Mouse (Mus musculus): ENCODE results near the gene Stx5a. TPM values are rescaled to one million over a fixed set of nuclear protein-coding genes. Genes with fewer than 3 reads are reported as not detected.
"Not testable (repeated sequence)": the region's sequence is repeated elsewhere in the genome, so short reads cannot be mapped to it uniquely, and the experiment has no call there.

The Stx5a gene
- polyA plus RNA-seq, 1 experiment from 2014 or later: 108 TPM

GRCm38 (mm10) chr19:8721378-8721777 lies 19.8 kb upstream of the Stx5a start:
- H3K27ac ChIP-seq (replicated peaks): no peak overlapping the region
- DNase-seq (ENCODE audit: low spot score): no peak
- H3K9me3 ChIP-seq: no peaks in the 10 kb centered on the region
- peaks cover 25% of the 10 kb centered on the region for H3K36me3 ChIP-seq (replicated peaks)
- H3K4me1 ChIP-seq: peaks cover 25% of the 10 kb centered on the region
- H3K4me3 ChIP-seq: peak overlapping the region; percentile 83; the same call in 1 of the 2 replicates
- no peaks in the 10 kb centered on the region for H3K27me3 ChIP-seq (replicated peaks; ENCODE audit: low read depth, poor library complexity, severe bottlenecking)
- WGBS: 83% methylated on average over 1 of the region's 1 CpGs

- Histone ChIP-seq H3K36me3 (replicated peaks) (peaks cover 32% of the 10 kb centered on the region), H3K4me3 (peak overlapping the region; percentile 83), H3K27me3 (replicated peaks; ENCODE audit: low read depth, poor library complexity, severe bottlenecking) (no peaks in the 10 kb centered on the region), H3K4me1 (peaks cover 25% of the 10 kb centered on the region), H3K9me3 (no peaks in the 10 kb centered on the region), H3K27ac (replicated peaks) (peak overlapping the region; percentile 96; the same call in 1 of the 2 replicates)
- 70% methylated on average over 4 of the region's 4 CpGs for WGBS
- DNase-seq (ENCODE audit: low spot score): no peak
Measured at GRCm38 (mm10) chr19:8722021-8722420, 19.2 kb upstream of the Stx5a start.

- no peak for DNase-seq (ENCODE audit: low spot score)
- H3K4me3 ChIP-seq: peak overlapping the region; percentile 83
- peaks cover 32% of the 10 kb centered on the region for H3K36me3 ChIP-seq (replicated peaks)
- peak overlapping the region; percentile 96 for H3K27ac ChIP-seq (replicated peaks)
- H3K27me3 ChIP-seq (replicated peaks; ENCODE audit: low read depth, poor library complexity, severe bottlenecking): no peaks in the 10 kb centered on the region
- H3K9me3 ChIP-seq: no peaks in the 10 kb centered on the region
- WGBS: 3% methylated on average over 5 of the region's 5 CpGs
- H3K4me1 ChIP-seq: peaks cover 25% of the 10 kb centered on the region
Measured at GRCm38 (mm10) chr19:8722559-8722906, 18.7 kb upstream of the Stx5a start.

- H3K9me3 ChIP-seq: no peaks in the 10 kb centered on the region
- no peaks in the 10 kb centered on the region for H3K27me3 ChIP-seq (replicated peaks; ENCODE audit: low read depth, poor library complexity, severe bottlenecking)
- H3K27ac ChIP-seq (replicated peaks): peak within 1 kb of the TSS; percentile 96
- under 1% methylated on average over 50 of the region's 50 CpGs for WGBS
- peaks cover 25% of the 10 kb centered on the region for H3K4me1 ChIP-seq
- H3K4me3 ChIP-seq: peak within 1 kb of the TSS; percentile 83
- peaks cover 32% of the 10 kb centered on the region for H3K36me3 ChIP-seq (replicated peaks)
- DNase-seq (ENCODE audit: low spot score): peak; percentile 97
Measured at GRCm38 (mm10) chr19:8722907-8723573, 18.2 kb upstream of the Stx5a start, which contains the start of gene Slc3a2. Gene Slc3a2, minus strand, starts transcription at chr19:8723369.

GRCm38 (mm10) chr19:8723574-8724346 lies 17.5 kb upstream of the Stx5a start:
- peak overlapping the region; percentile 83 for H3K4me3 ChIP-seq
- H3K27ac ChIP-seq (replicated peaks): peak overlapping the region; percentile 96
- peaks cover 25% of the 10 kb centered on the region for H3K4me1 ChIP-seq
- under 1% methylated on average over 20 of the region's 20 CpGs for WGBS
- peak; percentile 26 for DNase-seq (ENCODE audit: low spot score)
- H3K27me3 ChIP-seq (replicated peaks; ENCODE audit: low read depth, poor library complexity, severe bottlenecking): no peaks in the 10 kb centered on the region
- no peaks in the 10 kb centered on the region for H3K9me3 ChIP-seq
- H3K36me3 ChIP-seq (replicated peaks): peaks cover 32% of the 10 kb centered on the region

- Histone ChIP-seq H3K4me3 (peak overlapping the region; percentile 83), H3K36me3 (replicated peaks) (peaks cover 32% of the 10 kb centered on the region), H3K27me3 (replicated peaks; ENCODE audit: low read depth, poor library complexity, severe bottlenecking) (no peaks in the 10 kb centered on the region), H3K9me3 (no peaks in the 10 kb centered on the region), H3K27ac (replicated peaks) (peak overlapping the region; percentile 96), H3K4me1 (peaks cover 25% of the 10 kb centered on the region)
- 5% methylated on average over 2 of the region's 2 CpGs for WGBS
- DNase-seq (ENCODE audit: low spot score): no peak
Measured at GRCm38 (mm10) chr19:8724392-8724791, 16.8 kb upstream of the Stx5a start.

- no peak overlapping the region for H3K27ac ChIP-seq (replicated peaks)
- DNase-seq (ENCODE audit: low spot score): no peak
Measured at GRCm38 (mm10) chr19:8725081-8725613, 16.1 kb upstream of the Stx5a start.

GRCm38 (mm10) chr19:8726609-8727390 lies 14.4 kb upstream of the Stx5a start:
- no peaks in the 10 kb centered on the region for H3K9me3 ChIP-seq
- 18% methylated on average over 3 of the region's 3 CpGs for WGBS
- no peaks in the 10 kb centered on the region for H3K27me3 ChIP-seq (replicated peaks; ENCODE audit: low read depth, poor library complexity, severe bottlenecking)
- H3K27ac ChIP-seq (replicated peaks): no peak overlapping the region
- H3K36me3 ChIP-seq (replicated peaks): peaks cover 32% of the 10 kb centered on the region
- peak overlapping the region; percentile 83 for H3K4me3 ChIP-seq
- DNase-seq (ENCODE audit: low spot score): no peak
- H3K4me1 ChIP-seq: peaks cover 22% of the 10 kb centered on the region

More at GRCm38 (mm10) chr19:8725081-8725613, 16.1 kb upstream of the Stx5a start:
- H3K27me3 ChIP-seq (replicated peaks; ENCODE audit: low read depth, poor library complexity, severe bottlenecking): no peaks in the 10 kb centered on the region
- H3K4me3 ChIP-seq: peak overlapping the region; percentile 83
- peaks cover 32% of the 10 kb centered on the region for H3K36me3 ChIP-seq (replicated peaks)
- 59% methylated on average over 4 of the region's 4 CpGs for WGBS
- H3K4me1 ChIP-seq: peaks cover 25% of the 10 kb centered on the region
- H3K9me3 ChIP-seq: no peaks in the 10 kb centered on the region

GRCm38 (mm10) chr19:8727495-8728114 lies 13.6 kb upstream of the Stx5a start:
- Histone ChIP-seq H3K4me3 (no peak overlapping the region), H3K4me1 (peaks cover 15% of the 10 kb centered on the region; the same call in 1 of the 2 replicates), H3K9me3 (no peaks in the 10 kb centered on the region), H3K27me3 (replicated peaks; ENCODE audit: low read depth, poor library complexity, severe bottlenecking) (no peaks in the 10 kb centered on the region), H3K27ac (replicated peaks) (no peak overlapping the region), H3K36me3 (replicated peaks) (peaks cover 32% of the 10 kb centered on the region)
- 20% methylated on average over 5 of the region's 5 CpGs for WGBS
- no peak for DNase-seq (ENCODE audit: low spot score)

GRCm38 (mm10) chr19:8728335-8729099 lies 12.7 kb upstream of the Stx5a start:
- DNase-seq (ENCODE audit: low spot score); H3K9me3 ChIP-seq; H3K4me3 ChIP-seq; H3K27ac ChIP-seq (replicated peaks); H3K27me3 ChIP-seq (replicated peaks; ENCODE audit: low read depth, poor library complexity, severe bottlenecking): not testable (repeated sequence)
- H3K4me1 ChIP-seq: peaks cover 15% of the 10 kb centered on the region; the same call in 1 of the 2 replicates
- WGBS: 54% methylated on average over 3 of the region's 3 CpGs
- H3K36me3 ChIP-seq (replicated peaks): peaks cover 32% of the 10 kb centered on the region

GRCm38 (mm10) chr19:8734334-8734733 lies 6.9 kb upstream of the Stx5a start:
- Histone ChIP-seq H3K27me3 (replicated peaks; ENCODE audit: low read depth, poor library complexity, severe bottlenecking) (no peaks in the 10 kb centered on the region), H3K4me1 (peaks cover 11% of the 10 kb centered on the region; the same call in 1 of the 2 replicates), H3K36me3 (replicated peaks) (peaks cover 23% of the 10 kb centered on the region), H3K4me3 (no peak overlapping the region), H3K27ac (replicated peaks) (no peak overlapping the region), H3K9me3 (no peaks in the 10 kb centered on the region)
- 73% methylated on average over 3 of the region's 3 CpGs for WGBS
- DNase-seq (ENCODE audit: low spot score): no peak

All from embryonic facial prominence, embryonic 10.5 days (tissue).